Mouse (Mus musculus): ENCODE results near the gene Nub1.

GRCm38 (mm10) chr5:24730986-24731385 is 45.7 kb downstream of the Nub1 start:
- TF ChIP-seq CTCF (IDR thresholded peaks at IDR 0.05; ENCODE audit: extremely low read depth, insufficient read depth, insufficient read length, insufficient replicate concordance) (no peak), POLR2A (IDR thresholded peaks at IDR 0.05; ENCODE audit: low read depth, low read length) (no peak)

Measured in spleen, adult 2 months (tissue).